Mouse (Mus musculus) small intestine, adult 2 months (tissue): ENCODE results near the gene Il12rb2.

ENCODE experiments used
- CTCF ChIP-seq: fragments of 200-500 bp; IDR thresholded peaks from 2 replicates; pipeline ENCODE4 v1.5.1; 2012; ENCODE audit warnings: low read depth, mild to moderate bottlenecking, control low read depth, inconsistent platforms, low read length, moderate library complexity, mixed read lengths; ENCODE audit not compliant: insufficient replicate concordance, insufficient read length; ENCODE audit errors: extremely low read depth
- POLR2A ChIP-seq: fragments of 200-500 bp; IDR thresholded peaks from 2 replicates; pipeline ENCODE4 v1.6.1; 2012; ENCODE audit warnings: low read depth, mild to moderate bottlenecking, control low read depth, inconsistent platforms, low read length, moderate library complexity

- no peak for TF ChIP-seq CTCF
- no peak for TF ChIP-seq POLR2A
Measured at GRCm38 (mm10) chr6:67337943-67338342, 38.0 kb downstream of the Il12rb2 start.
